Mouse (Mus musculus): ENCODE measurements at regions not wholly inside any gene's neighbourhood (a gene's known extent, or its start where the extent isn't known, plus 50 kb on each side); places are given as distances from the start of the nearest gene placed in this dataset.

- no peak for DNase-seq
These were observed 500.4 kb downstream of the Med13l start for GRCm38 (mm10) chr5:119060886-119061285.

GRCm38 (mm10) chr5:119062478-119062877 is 502.0 kb downstream of the Med13l start:
- no peak for DNase-seq

GRCm38 (mm10) chr5:119066666-119067065 is 506.2 kb downstream of the Med13l start:
- DNase-seq, result no peak

- DNase-seq, result no peak
These were observed 509.4 kb downstream of the Med13l start for GRCm38 (mm10) chr5:119069765-119070333.

- no peak for DNase-seq
These were observed 512.2 kb downstream of the Med13l start for GRCm38 (mm10) chr5:119072712-119073111.

GRCm38 (mm10) chr5:119080747-119081146 is 520.3 kb downstream of the Med13l start:
- no peak for DNase-seq

- no peak for DNase-seq
These were observed 522.4 kb downstream of the Med13l start for GRCm38 (mm10) chr5:119082895-119083294.

- DNase-seq, result no peak
These were observed 537.2 kb downstream of the Med13l start for GRCm38 (mm10) chr5:119097576-119098193.

- no peak for DNase-seq
These were observed 539.3 kb downstream of the Med13l start for GRCm38 (mm10) chr5:119099817-119100216.

GRCm38 (mm10) chr5:119103503-119103902 is 543.0 kb downstream of the Med13l start:
- DNase-seq, result no peak

GRCm38 (mm10) chr5:119107898-119108297 is 547.4 kb downstream of the Med13l start:
- DNase-seq, result no peak

GRCm38 (mm10) chr5:119109501-119109900 is 549.0 kb downstream of the Med13l start:
- DNase-seq, result no peak

GRCm38 (mm10) chr5:119114074-119114473 is 553.6 kb downstream of the Med13l start:
- DNase-seq, result no peak

GRCm38 (mm10) chr5:119125745-119126144 is 544.7 kb upstream of the Tbx3 start:
- DNase-seq, result no peak

- no peak for DNase-seq
These were observed 540.3 kb upstream of the Tbx3 start for GRCm38 (mm10) chr5:119130176-119130575.

- DNase-seq, result no peak
These were observed 539.0 kb upstream of the Tbx3 start for GRCm38 (mm10) chr5:119131461-119131860.

- no peak for DNase-seq
These were observed 537.1 kb upstream of the Tbx3 start for GRCm38 (mm10) chr5:119133378-119133777.

- no peak for DNase-seq
These were observed 533.6 kb upstream of the Tbx3 start for GRCm38 (mm10) chr5:119136916-119137315.

- no peak for DNase-seq
These were observed 533.1 kb upstream of the Tbx3 start for GRCm38 (mm10) chr5:119137409-119137808.

- DNase-seq, result no peak
These were observed 532.6 kb upstream of the Tbx3 start for GRCm38 (mm10) chr5:119137821-119138221.

- DNase-seq, result no peak
These were observed 532.2 kb upstream of the Tbx3 start for GRCm38 (mm10) chr5:119138293-119138692.

- DNase-seq, result no peak
These were observed 531.1 kb upstream of the Tbx3 start for GRCm38 (mm10) chr5:119139336-119139735.

- DNase-seq, result no peak
These were observed 530.7 kb upstream of the Tbx3 start for GRCm38 (mm10) chr5:119139816-119140215.

- no peak for DNase-seq
These were observed 527.1 kb upstream of the Tbx3 start for GRCm38 (mm10) chr5:119143411-119143810.

Data from cerebellum, adult 8-10 months (tissue).